Mouse (Mus musculus): ENCODE measurements around the gene 4930595D18Rik.

DNA sequence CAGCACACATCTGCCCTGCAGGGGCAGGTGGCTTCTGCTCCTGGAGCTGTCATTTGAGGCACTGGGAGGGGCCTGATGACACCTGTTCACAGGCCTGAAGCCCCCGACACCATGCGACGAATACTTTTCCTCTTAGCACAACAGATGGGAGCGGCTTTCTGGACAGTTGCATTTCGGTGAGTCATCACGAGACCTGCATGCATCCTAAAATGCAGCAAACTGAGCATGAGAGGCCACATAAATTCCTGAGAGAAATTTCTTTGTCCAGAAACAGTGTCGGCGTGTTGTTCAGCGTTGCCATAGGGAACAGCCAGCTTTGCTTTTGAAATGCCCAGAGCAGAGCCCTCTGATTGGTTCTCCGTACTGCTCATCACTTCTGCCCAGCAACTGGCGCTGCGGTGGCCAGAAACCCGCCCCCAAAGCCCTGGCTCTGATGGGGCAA lies 20.0 kb downstream of the 4930595D18Rik start:
- TF ChIP-seq GATA1 (IDR thresholded peaks at IDR 0.05; ENCODE audit: borderline replicate concordance, low read length) (no peak), POLR2AphosphoS5 (IDR thresholded peaks at IDR 0.05; ENCODE audit: insufficient replicate concordance, low read depth, low read length) (no peak), CTCF (IDR thresholded peaks at IDR 0.05; ENCODE audit: low read depth, low read length) (no peak)
